Mouse (Mus musculus): ENCODE measurements at regions not wholly inside any gene's neighbourhood (a gene's known extent, or its start where the extent isn't known, plus 50 kb on each side); places are given as distances from the start of the nearest gene placed in this dataset.
"Not testable (repeated sequence)": the region's sequence is repeated elsewhere in the genome, so short reads cannot be mapped to it uniquely, and the experiment has no call there.

GRCm38 (mm10) chr3:57970614-57971013 is 122.7 kb upstream of the Pfn2 start:
- not testable (repeated sequence) for DNase-seq

- DNase-seq = no peak
Observed at GRCm38 (mm10) chr3:57972469-57973245, 124.8 kb upstream of the Pfn2 start.

GRCm38 (mm10) chr3:57973546-57973945 is 125.7 kb upstream of the Pfn2 start:
- no peak for DNase-seq

DNA sequence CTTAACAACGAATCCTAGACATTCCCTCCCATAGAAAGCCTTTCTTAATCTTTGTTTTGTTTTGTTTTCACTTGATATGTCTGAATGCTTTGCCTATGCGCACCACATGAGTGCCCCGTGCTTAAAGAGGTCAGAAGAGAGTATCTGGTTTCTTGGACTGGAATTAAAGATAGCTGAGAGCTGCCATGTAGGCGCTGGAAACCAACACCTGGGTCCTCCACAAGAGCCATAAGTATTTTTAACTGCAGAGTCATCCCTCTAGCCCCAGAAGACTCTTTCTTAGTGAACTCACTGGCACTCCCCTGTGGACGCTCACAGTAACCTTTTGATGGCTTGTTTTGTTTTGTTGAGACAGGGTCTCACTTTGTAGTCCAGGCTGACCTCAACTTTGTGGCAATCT is 127.5 kb upstream of the Pfn2 start:
- no peak for DNase-seq

- no peak for DNase-seq
Observed at GRCm38 (mm10) chr3:57976640-57977229, 128.9 kb upstream of the Pfn2 start.

GRCm38 (mm10) chr3:57988175-57988574 is 140.3 kb upstream of the Pfn2 start:
- DNase-seq = no peak

GRCm38 (mm10) chr3:57990738-57991137 is 142.9 kb upstream of the Pfn2 start:
- DNase-seq = no peak

- no peak for DNase-seq
Observed at GRCm38 (mm10) chr3:57998121-57999102, 150.5 kb upstream of the Pfn2 start.

GRCm38 (mm10) chr3:58002792-58003574 is 155.1 kb upstream of the Pfn2 start:
- DNase-seq = no peak

DNA sequence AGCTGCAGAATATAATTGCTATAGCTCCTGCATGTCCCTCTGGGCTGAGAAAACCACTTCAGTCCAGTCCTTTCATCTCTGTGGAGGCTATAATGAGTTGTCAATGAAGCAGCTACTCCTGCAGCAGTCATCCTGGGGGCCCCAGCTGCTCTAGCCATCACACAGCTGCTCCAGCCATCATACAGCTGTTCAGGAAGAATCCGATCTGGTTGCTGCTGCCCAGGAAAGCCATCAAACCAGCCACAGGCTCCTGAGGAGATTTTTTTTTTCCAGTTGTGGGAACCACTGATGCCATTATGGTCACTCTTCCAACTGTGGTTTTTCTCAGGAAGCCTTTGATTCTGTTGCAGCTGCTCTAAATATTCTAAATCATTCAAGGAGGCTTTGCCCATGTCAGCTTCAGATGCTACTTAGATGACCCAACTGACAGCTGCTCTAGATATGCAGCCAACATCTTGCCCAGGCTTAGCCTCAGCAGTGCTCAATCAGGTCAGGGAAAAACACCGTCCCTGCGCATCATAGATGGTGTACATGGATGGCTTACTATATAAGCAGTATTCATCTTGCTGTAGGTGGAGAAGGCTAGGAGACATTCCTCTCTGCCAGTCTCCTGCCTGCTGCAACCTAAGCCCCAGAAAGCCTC is 177.0 kb upstream of the Pfn2 start:
- no peak for DNase-seq

DNA sequence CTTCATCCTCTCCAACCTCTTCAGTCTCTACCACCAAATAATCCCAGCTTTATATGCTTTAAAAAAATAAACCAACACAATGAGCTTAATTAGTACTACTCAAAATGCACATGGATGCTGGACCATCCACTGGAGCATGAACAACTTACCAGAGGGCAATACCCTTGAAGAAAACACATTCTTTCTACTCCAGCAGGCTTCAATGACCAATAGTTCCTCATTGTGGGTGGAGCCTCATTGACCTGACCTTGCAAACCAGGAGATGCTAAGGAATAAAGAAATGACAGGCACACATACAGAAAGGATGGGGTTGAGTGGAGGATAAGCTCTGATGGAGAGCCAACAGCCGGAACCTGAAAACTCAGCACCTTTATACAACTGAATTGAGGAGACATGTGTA is 201.7 kb upstream of the Pfn2 start:
- no peak for DNase-seq

DNA sequence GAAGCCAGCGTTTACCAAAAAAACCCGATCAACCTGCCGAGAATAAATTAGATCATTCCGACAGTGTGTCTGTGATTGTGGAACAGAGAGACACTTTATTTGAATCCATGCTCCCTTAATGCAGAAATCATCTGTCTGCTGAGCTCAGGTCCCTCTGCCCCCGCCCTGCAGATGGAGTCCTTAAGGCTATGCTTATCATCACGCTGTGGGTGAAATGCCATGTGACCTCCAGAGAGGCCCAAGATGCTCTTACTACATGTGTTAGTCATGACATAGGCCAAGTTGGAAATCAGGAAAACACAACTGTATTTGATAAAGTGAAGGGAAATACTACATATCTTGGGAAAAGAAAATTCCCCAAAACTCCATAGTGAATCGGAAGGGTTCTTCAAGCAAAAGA is 206.8 kb upstream of the Pfn2 start:
- DNase-seq = no peak

GRCm38 (mm10) chr3:58055181-58055580 is 207.3 kb upstream of the Pfn2 start:
- DNase-seq = no peak

DNA sequence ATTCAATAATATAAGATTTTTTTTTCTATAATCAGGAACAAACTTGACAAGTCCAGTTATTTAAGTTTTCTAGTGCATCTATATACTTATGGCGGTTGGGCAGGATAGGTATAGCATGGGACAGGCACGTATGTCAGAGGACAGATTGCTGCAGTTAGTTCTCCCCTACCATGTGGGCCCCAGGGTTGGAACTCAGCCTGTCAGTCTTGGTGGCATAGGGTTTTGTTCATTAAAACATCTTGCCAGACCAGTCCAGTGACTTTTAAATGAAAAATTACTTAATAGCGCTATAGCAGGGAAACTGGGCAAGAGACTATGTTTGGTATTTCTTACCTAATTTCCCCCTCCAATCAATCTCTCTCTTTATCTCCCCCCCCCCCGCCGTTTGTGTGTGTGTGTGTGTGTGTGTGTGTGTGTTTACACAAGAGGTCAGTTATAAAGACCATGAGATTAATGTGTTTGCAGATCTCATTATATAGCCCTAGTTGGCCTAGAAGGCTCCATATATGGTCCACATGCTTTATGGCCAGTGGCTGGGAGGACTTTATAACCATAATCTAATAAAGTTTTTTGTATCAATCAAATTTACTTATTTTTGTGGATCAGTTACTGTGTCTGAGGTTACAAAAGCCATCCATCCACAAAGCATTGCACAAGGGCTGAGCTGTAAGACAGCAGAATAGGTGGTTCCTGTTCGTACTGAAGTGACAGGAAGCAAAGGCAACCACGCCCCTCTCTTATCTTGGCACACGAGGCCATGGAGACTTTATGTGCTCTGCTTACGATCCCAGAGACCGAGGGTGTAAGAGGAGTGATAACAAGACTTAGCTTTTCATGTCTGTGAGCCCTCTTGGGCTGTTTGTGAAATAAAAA is 208.5 kb upstream of the Pfn2 start:
- DNase-seq = no peak

DNA sequence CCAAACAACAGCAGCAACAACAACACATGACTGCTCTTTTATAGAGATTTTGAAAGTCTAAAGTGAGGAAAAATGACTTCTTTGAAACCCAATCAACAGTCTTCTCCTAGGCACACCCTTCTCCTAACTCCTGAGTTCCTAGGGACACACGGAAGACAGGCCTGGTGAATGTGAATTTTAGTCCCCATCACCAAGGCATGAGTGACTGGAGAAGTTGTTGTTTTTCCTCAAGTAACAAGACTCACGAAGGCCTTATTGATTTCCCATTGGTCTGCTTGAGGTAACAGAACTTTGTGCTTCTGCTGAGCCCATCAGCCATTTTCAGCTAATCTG is 209.2 kb upstream of the Pfn2 start:
- no peak for DNase-seq

GRCm38 (mm10) chr3:58058134-58058533 is 210.3 kb upstream of the Pfn2 start:
- DNase-seq = no peak

GRCm38 (mm10) chr3:58063852-58064549 is 216.1 kb upstream of the Pfn2 start:
- DNase-seq = no peak

- no peak for DNase-seq
Observed at GRCm38 (mm10) chr3:58071574-58071973, 223.7 kb upstream of the Pfn2 start.

- no peak for DNase-seq
Observed at GRCm38 (mm10) chr3:58072230-58072839, 224.5 kb upstream of the Pfn2 start.

All from thymus, postnatal 36 days (tissue).